Mouse (Mus musculus): ENCODE data around the gene Galnt3. TPM values are rescaled to one million over a fixed set of nuclear protein-coding genes. Genes with fewer than 3 reads are reported as not detected.

Galnt3 gene
- polyA plus RNA-seq, 1 experiment from 2014 or later = 0.15 TPM

DNA sequence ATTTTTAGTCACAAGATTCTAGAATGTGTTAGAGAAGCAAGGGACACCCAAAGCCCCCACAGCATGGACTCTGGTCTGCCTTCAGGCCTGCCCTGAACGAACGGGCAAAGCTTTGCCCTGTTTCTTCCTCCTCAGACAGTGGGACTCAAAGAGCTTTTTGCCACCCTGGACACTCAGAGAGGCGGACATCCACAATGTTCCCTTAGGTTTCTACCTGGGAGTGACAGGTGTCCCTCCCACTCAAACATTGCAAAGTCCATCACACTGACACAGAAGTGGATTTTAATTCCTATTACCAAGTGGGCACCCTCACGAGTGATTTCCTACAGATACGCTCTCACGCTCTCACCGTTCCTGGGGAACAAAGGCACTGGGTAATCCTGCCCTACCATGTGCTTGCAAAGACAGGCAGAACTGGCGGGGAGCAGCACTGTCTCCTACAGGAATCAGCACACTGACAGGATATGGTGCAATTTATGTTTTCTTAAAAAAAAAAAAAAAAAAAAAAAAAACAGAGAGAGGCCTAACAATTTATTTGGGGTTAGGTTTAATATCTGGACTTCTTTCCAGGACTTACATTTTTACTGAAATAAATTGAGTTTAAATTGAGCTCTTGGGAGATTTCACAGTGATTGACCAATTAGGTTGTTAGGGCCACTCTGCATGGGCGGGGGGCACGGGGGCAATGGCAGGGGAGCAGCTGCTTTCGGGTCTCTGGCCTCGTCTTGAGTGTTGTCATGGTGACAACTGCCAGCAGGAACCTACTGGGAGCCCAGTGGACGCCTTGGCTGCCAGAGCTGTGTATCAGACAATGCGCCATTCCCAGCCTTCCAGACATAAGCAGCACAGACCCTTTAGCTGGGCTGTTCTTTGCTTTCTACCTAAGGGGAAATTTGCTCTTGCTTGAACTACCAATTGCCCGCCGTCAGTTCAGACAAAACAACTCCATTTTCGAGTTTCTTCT is 81.1 kb downstream of the Galnt3 start:
- Histone ChIP-seq H3K4me2 (no peak overlapping the region), H3K9me3 (replicated peaks) (peaks cover 5% of the 10 kb centered on the region; the same call in 1 of the 2 replicates), H3K9ac (no peak overlapping the region), H3K27me3 (replicated peaks) (no peaks in the 10 kb centered on the region), H3K4me1 (replicated peaks) (no peaks in the 10 kb centered on the region), H3K27ac (ENCODE audit: poor library complexity, severe bottlenecking) (no peak overlapping the region), H3K36me3 (no peaks in the 10 kb centered on the region), H3K4me3 (no peak overlapping the region)
- ATAC-seq (ENCODE audit: insufficient number of reproducible peaks, low FRiP score) = no peak
- 68% methylated on average over 17 of the region's 17 CpGs for WGBS

DNA sequence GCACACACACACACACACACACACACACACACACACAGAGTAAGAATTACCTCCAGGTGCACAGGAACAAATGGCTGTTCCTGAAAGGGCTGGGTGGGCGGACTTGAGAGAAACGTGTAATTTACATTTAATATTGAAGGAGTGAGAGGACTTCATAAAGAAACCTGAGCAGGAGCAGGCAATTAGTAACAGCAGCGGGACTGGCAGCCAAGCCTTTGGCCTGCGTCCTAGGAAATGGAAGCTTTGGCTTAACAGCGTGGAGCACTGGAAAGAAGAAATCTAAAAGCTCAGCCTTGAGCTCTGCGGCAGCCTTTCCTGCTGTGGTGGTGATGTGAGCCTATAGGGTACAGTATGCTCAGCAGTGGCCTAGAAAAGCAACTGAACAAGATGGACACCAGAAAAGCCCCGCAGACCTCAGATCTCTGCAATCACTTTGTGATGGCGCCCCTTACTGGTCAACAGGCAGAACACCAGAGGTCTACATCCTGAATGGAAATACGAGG is 82.8 kb downstream of the Galnt3 start:
- H3K4me3 ChIP-seq = no peak overlapping the region
- no peaks in the 10 kb centered on the region for H3K9me3 ChIP-seq (replicated peaks)
- no peak overlapping the region for H3K4me2 ChIP-seq
- no peak overlapping the region for H3K9ac ChIP-seq
- H3K36me3 ChIP-seq = no peaks in the 10 kb centered on the region
- no peak overlapping the region for H3K27ac ChIP-seq (ENCODE audit: poor library complexity, severe bottlenecking)
- no peaks in the 10 kb centered on the region for H3K4me1 ChIP-seq (replicated peaks)
- no peak for ATAC-seq (ENCODE audit: insufficient number of reproducible peaks, low FRiP score)
- no peaks in the 10 kb centered on the region for H3K27me3 ChIP-seq (replicated peaks)
- 75% methylated on average over 9 of the region's 9 CpGs for WGBS

DNA sequence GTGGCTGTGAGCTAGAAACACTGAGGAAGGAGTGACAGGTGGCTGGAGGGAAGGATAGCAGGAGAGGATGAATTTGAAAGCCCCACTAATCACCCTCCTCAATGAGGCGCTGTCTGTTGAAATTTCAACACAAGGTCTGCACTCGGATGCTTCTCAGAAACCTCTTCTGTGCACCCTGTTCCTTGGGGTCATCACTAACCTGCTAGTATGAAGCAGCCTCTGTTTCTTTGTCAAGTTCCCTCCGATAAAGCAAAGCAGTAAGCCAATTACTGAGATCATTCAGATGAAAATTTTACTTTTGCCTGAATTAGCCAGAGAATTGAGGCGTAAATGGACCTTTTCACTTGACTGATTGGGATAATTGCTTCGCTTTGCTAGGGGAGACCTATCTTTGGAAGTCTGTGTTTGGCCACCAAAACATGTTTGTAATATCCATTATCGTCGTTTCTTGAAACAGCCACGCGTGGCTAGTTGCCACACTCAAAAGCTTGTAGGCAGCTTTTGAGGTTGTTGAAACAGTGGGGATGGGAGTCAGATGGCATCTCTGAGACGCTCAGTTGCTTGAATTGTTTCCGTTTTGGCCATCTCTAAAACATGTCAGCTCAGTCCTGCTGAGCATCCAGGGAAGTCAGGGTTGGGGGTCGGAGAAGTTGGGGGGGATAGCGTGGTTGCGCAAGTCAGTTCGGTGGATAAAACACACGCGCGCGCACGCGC is 83.4 kb downstream of the Galnt3 start:
- Histone ChIP-seq H3K27me3 (replicated peaks) (no peaks in the 10 kb centered on the region), H3K27ac (ENCODE audit: poor library complexity, severe bottlenecking) (no peak overlapping the region), H3K36me3 (no peaks in the 10 kb centered on the region), H3K4me1 (replicated peaks) (no peaks in the 10 kb centered on the region), H3K4me3 (no peak overlapping the region), H3K4me2 (no peak overlapping the region), H3K9ac (no peak overlapping the region), H3K9me3 (replicated peaks) (no peaks in the 10 kb centered on the region)
- WGBS = 89% methylated on average over 21 of the region's 21 CpGs
- no peak for ATAC-seq (ENCODE audit: insufficient number of reproducible peaks, low FRiP score)

DNA sequence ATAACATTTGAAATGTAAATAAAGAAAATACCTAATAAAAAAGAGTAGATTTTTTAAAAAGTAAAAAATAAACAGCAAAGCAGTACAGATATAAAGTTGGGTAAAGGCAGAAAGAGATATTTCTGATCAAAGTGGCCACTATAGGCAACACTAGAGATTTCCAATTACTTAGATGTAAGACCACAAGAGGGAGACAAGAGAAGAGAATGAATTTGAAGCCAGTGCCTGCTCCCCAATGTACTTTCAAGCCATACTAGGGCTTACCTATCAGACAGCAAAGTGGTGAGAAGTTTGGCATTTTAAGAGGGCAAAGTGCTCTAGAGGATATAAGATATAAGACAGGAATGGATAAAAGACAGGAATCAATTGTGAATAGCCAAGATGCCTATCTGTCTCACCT is 84.2 kb downstream of the Galnt3 start:
- no peak for ATAC-seq (ENCODE audit: insufficient number of reproducible peaks, low FRiP score)
- no peak overlapping the region for H3K4me2 ChIP-seq
- no peaks in the 10 kb centered on the region for H3K4me1 ChIP-seq (replicated peaks)
- H3K36me3 ChIP-seq = no peaks in the 10 kb centered on the region
- H3K27me3 ChIP-seq (replicated peaks) = no peaks in the 10 kb centered on the region
- no peak overlapping the region for H3K27ac ChIP-seq (ENCODE audit: poor library complexity, severe bottlenecking)
- H3K9me3 ChIP-seq (replicated peaks) = no peaks in the 10 kb centered on the region
- no peak overlapping the region for H3K4me3 ChIP-seq
- H3K9ac ChIP-seq = no peak overlapping the region

DNA sequence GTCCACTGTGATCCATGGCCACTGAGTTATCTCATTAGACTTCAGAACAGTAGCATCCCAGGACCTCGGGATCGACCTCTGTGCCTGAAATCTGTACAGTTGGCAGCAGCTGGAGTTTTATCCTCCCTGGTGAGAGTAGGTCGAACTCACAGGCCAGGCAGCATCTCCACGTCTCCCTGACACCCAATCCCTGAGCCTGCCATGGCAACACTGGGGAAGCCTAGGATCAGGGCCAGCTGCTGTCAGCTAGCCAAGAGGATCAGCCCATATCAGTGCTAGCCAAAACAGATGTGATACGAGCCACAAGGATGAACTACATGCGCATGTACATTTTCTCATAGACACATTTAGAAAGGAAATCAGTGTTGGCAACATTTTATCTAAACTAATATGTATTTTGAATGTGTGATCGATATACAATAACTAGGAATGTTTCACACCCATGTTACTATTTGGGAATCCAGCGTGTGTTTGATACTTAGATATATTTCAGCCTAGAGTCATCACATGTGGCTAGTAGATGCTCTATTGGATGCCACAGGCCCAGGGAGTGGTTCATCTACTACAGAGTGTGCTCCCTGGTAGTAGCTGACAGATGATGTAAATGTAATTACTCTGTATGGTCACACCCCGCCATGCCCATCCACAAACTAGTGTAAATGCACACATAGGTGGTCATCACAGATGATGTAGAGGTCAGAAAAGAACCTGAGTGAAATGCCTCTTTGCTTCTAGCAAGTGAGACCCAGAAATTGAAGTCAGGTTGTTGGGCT is 89.7 kb downstream of the Galnt3 start:
- no peaks in the 10 kb centered on the region for H3K4me1 ChIP-seq (replicated peaks)
- H3K9ac ChIP-seq = no peak overlapping the region
- H3K27ac ChIP-seq (ENCODE audit: poor library complexity, severe bottlenecking) = no peak overlapping the region
- no peak overlapping the region for H3K4me3 ChIP-seq
- ATAC-seq (ENCODE audit: insufficient number of reproducible peaks, low FRiP score) = no peak
- 66% methylated on average over 9 of the region's 9 CpGs for WGBS
- no peaks in the 10 kb centered on the region for H3K27me3 ChIP-seq (replicated peaks)
- no peaks in the 10 kb centered on the region for H3K36me3 ChIP-seq
- no peak overlapping the region for H3K4me2 ChIP-seq
- no peaks in the 10 kb centered on the region for H3K9me3 ChIP-seq (replicated peaks)

Other genes with a start within 250 kb of the Galnt3 start
- 7.3 and 8.5 TPM in 2 replicates for gene Ttc21b, start 131.6 kb upstream of the Galnt3 start, polyA plus RNA-seq (2016; fragmentation: Nextera tagmentation; extraction: Ambion mirVana)